Mouse (Mus musculus): ENCODE results near the gene Ebf1. TPM values are rescaled to one million over a fixed set of nuclear protein-coding genes. Genes with fewer than 3 reads are reported as not detected.

The Ebf1 gene
- polyA plus RNA-seq (2012; rRNA removed), result 7.8 and 14.1 TPM in 2 replicates

GRCm38 (mm10) chr11:44616788-44617712, at the start of gene Ebf1:
TSS of gene Ebf1 (plus strand) at chr11:44617317.

Other genes starting within 250 kb of the Ebf1 start
- not detected in 2 replicates for gene Il12b, start 217.3 kb upstream of the Ebf1 start, polyA plus RNA-seq (2012; rRNA removed)
- 8.8 and 11.5 TPM in 2 replicates for gene Ublcp1, start 146.8 kb upstream of the Ebf1 start, polyA plus RNA-seq (2012; rRNA removed)
- gene Rnf145, start 98.4 kb upstream of the Ebf1 start, polyA plus RNA-seq (2012; rRNA removed), result 180 and 228 TPM in 2 replicates